In genomic region chr13:95667260-95667659, GRCm38 (mm10) we compare ENCODE assay signal across 9 mouse cellular contexts. TPM values are rescaled to one million over a fixed set of nuclear protein-coding genes. Genes with fewer than 3 reads are reported as not detected.
DNase-seq lines count a peak whose midpoint lies in the region; ATAC-seq lines count a peak whose summit lies in the region.
"Had no signal": no experiment of that assay in that cellular context is flagged by ENCODE, and none has a peak within 500 bp of the region (broad histone marks: within the 10 kb centered on the region; RNA-seq: fewer than 3 reads in every experiment).

No protein-coding gene starts in this region.

- no peaks in the 10 kb centered on the region for H3K9me3 ChIP-seq in forebrain, embryonic 13.5 days (replicated peaks)
- no peaks in the 10 kb centered on the region for H3K9me3 ChIP-seq in forebrain, embryonic 10.5 days
- no peaks in the 10 kb centered on the region for H3K9me3 ChIP-seq in forebrain, embryonic 14.5 days (replicated peaks; ENCODE audit: control insufficient read depth, low read length)

- 0 out of 2 replicates have a peak, but pooled peaks cover 4% of the 10 kb centered on the region for H3K4me1 ChIP-seq in forebrain, embryonic 13.5 days
- peaks cover 4% of the 10 kb centered on the region; the same call in 1 of the 2 replicates for H3K4me1 ChIP-seq in forebrain, embryonic 10.5 days
- no peaks in the 10 kb centered on the region for H3K4me1 ChIP-seq in forebrain, embryonic 14.5 days (ENCODE audit: control insufficient read depth, insufficient read depth, low read length)

- DNase-seq in forebrain, embryonic 10.5 days (ENCODE audit: extremely low spot score, low spot score), result no peak
- DNase-seq in 416B (ENCODE audit: low read depth), result peak; percentile 41
- peak; percentile 66 for DNase-seq in forebrain, embryonic 14.5 days (ENCODE audit: low spot score)
- peak; percentile 30 for DNase-seq in kidney, postnatal 14 days
- no peak for DNase-seq in right cerebral cortex, postnatal 14 days
- DNase-seq in right cerebral cortex, adult 18-20 months, result no peak
- DNase-seq in cerebellum, adult 11 months, result no peak
- DNase-seq: gastrocnemius, postnatal 14 days had no signal

- no peaks in the 10 kb centered on the region for H3K27me3 ChIP-seq in forebrain, embryonic 13.5 days
- no peaks in the 10 kb centered on the region for H3K27me3 ChIP-seq in forebrain, embryonic 10.5 days (ENCODE audit: poor library complexity, severe bottlenecking)
- H3K27me3 ChIP-seq in forebrain, embryonic 14.5 days (replicated peaks; ENCODE audit: control insufficient read depth, insufficient read depth, low read length), result no peaks in the 10 kb centered on the region

- H3K36me3 ChIP-seq in forebrain, embryonic 13.5 days (ENCODE audit: poor library complexity, severe bottlenecking), result peaks cover 40% of the 10 kb centered on the region
- H3K36me3 ChIP-seq in forebrain, embryonic 10.5 days (replicated peaks), result peaks cover 79% of the 10 kb centered on the region
- H3K36me3 ChIP-seq in forebrain, embryonic 14.5 days (ENCODE audit: control insufficient read depth, insufficient read depth, low read length), result peaks cover 16% of the 10 kb centered on the region; the same call in 1 of the 2 replicates

- no peak overlapping the region for H3K4me2 ChIP-seq in forebrain, embryonic 13.5 days
- H3K4me2 ChIP-seq in forebrain, embryonic 14.5 days (ENCODE audit: low read length), result no peak overlapping the region

- H3K4me3 ChIP-seq in forebrain, embryonic 13.5 days, result no peak overlapping the region
- H3K4me3 ChIP-seq in forebrain, embryonic 10.5 days, result no peak overlapping the region
- no peak overlapping the region for H3K4me3 ChIP-seq in forebrain, embryonic 14.5 days (ENCODE audit: low read depth, low read length)

- no peak overlapping the region for H3K27ac ChIP-seq in forebrain, embryonic 13.5 days
- no peak overlapping the region for H3K27ac ChIP-seq in forebrain, embryonic 10.5 days
- no peak overlapping the region for H3K27ac ChIP-seq in forebrain, embryonic 14.5 days (ENCODE audit: low read depth, low read length)

- ATAC-seq in forebrain, embryonic 13.5 days, result peak; percentile 50; the same call in 1 of the 2 replicates
- peak; percentile 42; the same call in 1 of the 2 replicates for ATAC-seq in forebrain, embryonic 14.5 days

- WGBS in forebrain, embryonic 13.5 days, result 14% methylated on average over 7 of the region's 7 CpGs
- 24% methylated on average over 7 of the region's 7 CpGs for WGBS in forebrain, embryonic 10.5 days
- 30% methylated on average over 6 of the region's 7 CpGs for WGBS in forebrain, embryonic 14.5 days

- no peak overlapping the region for H3K9ac ChIP-seq in forebrain, embryonic 13.5 days
- H3K9ac ChIP-seq in forebrain, embryonic 14.5 days (ENCODE audit: low read length), result no peak overlapping the region

RNA-seq across cellular contexts. Expression of gene F2rl2, which starts 29.4 kb away (rescaled TPM):
- polyA plus RNA-seq in forebrain, embryonic 13.5 days (2015; fragmentation: Nextera tagmentation; extraction: Ambion mirVana), result 0.52 and 0.58 TPM in 2 replicates
- 1.9 and 2.2 TPM in 2 replicates for polyA plus RNA-seq in forebrain, embryonic 10.5 days (2016; fragmentation: Nextera tagmentation; extraction: Ambion mirVana)
- 0.27 and 0.51 TPM in 2 replicates for polyA plus RNA-seq in forebrain, embryonic 14.5 days (2014; fragmentation: Nextera tagmentation; extraction: Ambion mirVana)

RNA-seq across cellular contexts. Expression of gene F2r, which starts 49.0 kb away (rescaled TPM):
- 92.3 and 95.1 TPM in 2 replicates for polyA plus RNA-seq in forebrain, embryonic 13.5 days (2015; fragmentation: Nextera tagmentation; extraction: Ambion mirVana)
- 106 and 110 TPM in 2 replicates for polyA plus RNA-seq in forebrain, embryonic 10.5 days (2016; fragmentation: Nextera tagmentation; extraction: Ambion mirVana)
- 76.2 and 80.5 TPM in 2 replicates for polyA plus RNA-seq in forebrain, embryonic 14.5 days (2014; fragmentation: Nextera tagmentation; extraction: Ambion mirVana)

Comparison
In these comparisons a context has a peak if more than half of its experiments do, and no peak if none do; other contexts are left out.
1. DNase-seq: peak in 416B (single experiment), forebrain, embryonic 14.5 days (single experiment) and kidney, postnatal 14 days (single experiment); none in forebrain, embryonic 10.5 days (single experiment), right cerebral cortex, postnatal 14 days (single experiment), right cerebral cortex, adult 18-20 months (single experiment) and cerebellum, adult 11 months (single experiment).